Mouse (Mus musculus): ENCODE results near the gene Tenm2. TPM values are rescaled to one million over a fixed set of nuclear protein-coding genes. Genes with fewer than 3 reads are reported as not detected.
A peak's percentile ranks its signal among the peaks of the same experiment; 100 is the strongest.

Gene Tenm2
- polyA plus RNA-seq, 1 experiment from 2014 or later: 1.2 TPM

GRCm38 (mm10) chr11:37186132-37186531 is 49.6 kb downstream of the Tenm2 start:
- Histone ChIP-seq H3K27me3 (replicated peaks) (no peaks in the 10 kb centered on the region), H3K4me3 (no peak overlapping the region), H3K27ac (replicated peaks) (no peak overlapping the region), H3K4me2 (no peak overlapping the region), H3K36me3 (no peaks in the 10 kb centered on the region), H3K4me1 (no peaks in the 10 kb centered on the region), H3K9me3 (no peaks in the 10 kb centered on the region), H3K9ac (no peak overlapping the region)
- no peak for ATAC-seq (ENCODE audit: extremely low read depth, insufficient number of reproducible peaks, low FRiP score, low TSS enrichment)
- WGBS: 10% methylated on average over 3 of the region's 3 CpGs

- Histone ChIP-seq H3K4me2 (no peak overlapping the region), H3K9ac (no peak overlapping the region), H3K9me3 (no peaks in the 10 kb centered on the region), H3K4me1 (no peaks in the 10 kb centered on the region), H3K27ac (replicated peaks) (no peak overlapping the region), H3K27me3 (replicated peaks) (no peaks in the 10 kb centered on the region), H3K4me3 (no peak overlapping the region), H3K36me3 (no peaks in the 10 kb centered on the region)
- WGBS: 78% methylated on average over 6 of the region's 6 CpGs
- no peak for ATAC-seq (ENCODE audit: extremely low read depth, insufficient number of reproducible peaks, low FRiP score, low TSS enrichment)
Measured at GRCm38 (mm10) chr11:37177426-37177825, 58.3 kb downstream of the Tenm2 start.

GRCm38 (mm10) chr11:37153933-37154880 is 81.6 kb downstream of the Tenm2 start:
- Histone ChIP-seq H3K27me3 (replicated peaks) (no peaks in the 10 kb centered on the region), H3K27ac (replicated peaks) (no peak overlapping the region), H3K36me3 (no peaks in the 10 kb centered on the region), H3K4me3 (no peak overlapping the region), H3K9ac (no peak overlapping the region), H3K4me1 (no peaks in the 10 kb centered on the region), H3K9me3 (no peaks in the 10 kb centered on the region), H3K4me2 (no peak overlapping the region)
- WGBS: 53% methylated on average over 13 of the region's 13 CpGs
- no peak for ATAC-seq (ENCODE audit: extremely low read depth, insufficient number of reproducible peaks, low FRiP score, low TSS enrichment)

GRCm38 (mm10) chr11:37153382-37153781 is 82.4 kb downstream of the Tenm2 start:
- 72% methylated on average over 5 of the region's 5 CpGs for WGBS
- Histone ChIP-seq H3K27ac (replicated peaks) (no peak overlapping the region), H3K4me2 (no peak overlapping the region), H3K4me1 (no peaks in the 10 kb centered on the region), H3K36me3 (no peaks in the 10 kb centered on the region), H3K9ac (no peak overlapping the region), H3K9me3 (no peaks in the 10 kb centered on the region), H3K27me3 (replicated peaks) (no peaks in the 10 kb centered on the region), H3K4me3 (no peak overlapping the region)
- no peak for ATAC-seq (ENCODE audit: extremely low read depth, insufficient number of reproducible peaks, low FRiP score, low TSS enrichment)

- H3K27ac ChIP-seq (replicated peaks): no peak overlapping the region
- H3K4me2 ChIP-seq: no peak overlapping the region
- H3K9me3 ChIP-seq: no peaks in the 10 kb centered on the region
- ATAC-seq (ENCODE audit: extremely low read depth, insufficient number of reproducible peaks, low FRiP score, low TSS enrichment): no peak
- WGBS: 71% methylated on average over 1 of the region's 1 CpGs
- no peaks in the 10 kb centered on the region for H3K27me3 ChIP-seq (replicated peaks)
- no peak overlapping the region for H3K4me3 ChIP-seq
- H3K9ac ChIP-seq: no peak overlapping the region
- no peaks in the 10 kb centered on the region for H3K4me1 ChIP-seq
- no peaks in the 10 kb centered on the region for H3K36me3 ChIP-seq
Measured at GRCm38 (mm10) chr11:37150011-37150410, 85.8 kb downstream of the Tenm2 start.

GRCm38 (mm10) chr11:37143996-37144395 is 91.8 kb downstream of the Tenm2 start:
- Histone ChIP-seq H3K27ac (replicated peaks) (peak overlapping the region; percentile 70), H3K9ac (no peak overlapping the region), H3K36me3 (no peaks in the 10 kb centered on the region), H3K27me3 (replicated peaks) (no peaks in the 10 kb centered on the region), H3K4me1 (peaks cover 28% of the 10 kb centered on the region), H3K9me3 (no peaks in the 10 kb centered on the region), H3K4me3 (no peak overlapping the region), H3K4me2 (peak overlapping the region; percentile 49)
- WGBS: 10% methylated on average over 6 of the region's 6 CpGs
- peak; percentile 73; the same call in 1 of the 2 replicates for ATAC-seq (ENCODE audit: extremely low read depth, insufficient number of reproducible peaks, low FRiP score, low TSS enrichment)

- H3K4me3 ChIP-seq: no peak overlapping the region
- WGBS: 66% methylated on average over 2 of the region's 2 CpGs
- no peak; the same call in 1 of the 2 replicates for ATAC-seq (ENCODE audit: extremely low read depth, insufficient number of reproducible peaks, low FRiP score, low TSS enrichment)
- peak overlapping the region; percentile 49 for H3K4me2 ChIP-seq
- H3K9ac ChIP-seq: no peak overlapping the region
- peak overlapping the region; percentile 70 for H3K27ac ChIP-seq (replicated peaks)
- H3K36me3 ChIP-seq: no peaks in the 10 kb centered on the region
- H3K4me1 ChIP-seq: peaks cover 28% of the 10 kb centered on the region
- no peaks in the 10 kb centered on the region for H3K27me3 ChIP-seq (replicated peaks)
- no peaks in the 10 kb centered on the region for H3K9me3 ChIP-seq
Measured at GRCm38 (mm10) chr11:37143478-37143877, 92.3 kb downstream of the Tenm2 start.

- H3K27me3 ChIP-seq (replicated peaks): no peaks in the 10 kb centered on the region
- no peak overlapping the region for H3K9ac ChIP-seq
- H3K36me3 ChIP-seq: no peaks in the 10 kb centered on the region
- no peak overlapping the region for H3K27ac ChIP-seq (replicated peaks)
- H3K4me2 ChIP-seq: no peak overlapping the region
- 65% methylated on average over 2 of the region's 2 CpGs for WGBS
- no peaks in the 10 kb centered on the region for H3K9me3 ChIP-seq
- no peak overlapping the region for H3K4me3 ChIP-seq
- ATAC-seq (ENCODE audit: extremely low read depth, insufficient number of reproducible peaks, low FRiP score, low TSS enrichment): no peak
- no peaks in the 10 kb centered on the region for H3K4me1 ChIP-seq
Measured at GRCm38 (mm10) chr11:37128893-37129292, 106.9 kb downstream of the Tenm2 start.

GRCm38 (mm10) chr11:37118058-37118457 is 117.7 kb downstream of the Tenm2 start:
- no peak overlapping the region for H3K4me2 ChIP-seq
- no peak overlapping the region for H3K27ac ChIP-seq (replicated peaks)
- H3K9ac ChIP-seq: no peak overlapping the region
- H3K27me3 ChIP-seq (replicated peaks): no peaks in the 10 kb centered on the region
- H3K4me1 ChIP-seq: peaks cover 15% of the 10 kb centered on the region
- ATAC-seq (ENCODE audit: extremely low read depth, insufficient number of reproducible peaks, low FRiP score, low TSS enrichment): no peak
- no peaks in the 10 kb centered on the region for H3K36me3 ChIP-seq
- no peaks in the 10 kb centered on the region for H3K9me3 ChIP-seq
- no peak overlapping the region for H3K4me3 ChIP-seq

- no peaks in the 10 kb centered on the region for H3K36me3 ChIP-seq
- H3K4me2 ChIP-seq: no peak overlapping the region
- WGBS: 57% methylated on average over 4 of the region's 4 CpGs
- no peaks in the 10 kb centered on the region for H3K9me3 ChIP-seq
- no peak for ATAC-seq (ENCODE audit: extremely low read depth, insufficient number of reproducible peaks, low FRiP score, low TSS enrichment)
- H3K4me3 ChIP-seq: no peak overlapping the region
- peaks cover 15% of the 10 kb centered on the region for H3K4me1 ChIP-seq
- H3K9ac ChIP-seq: no peak overlapping the region
- H3K27me3 ChIP-seq (replicated peaks): no peaks in the 10 kb centered on the region
- H3K27ac ChIP-seq (replicated peaks): no peak overlapping the region
Measured at GRCm38 (mm10) chr11:37115188-37115587, 120.6 kb downstream of the Tenm2 start.

GRCm38 (mm10) chr11:37107069-37107468 is 128.7 kb downstream of the Tenm2 start:
- no peak overlapping the region for H3K27ac ChIP-seq (replicated peaks)
- ATAC-seq (ENCODE audit: extremely low read depth, insufficient number of reproducible peaks, low FRiP score, low TSS enrichment): no peak
- no peaks in the 10 kb centered on the region for H3K27me3 ChIP-seq (replicated peaks)
- H3K9me3 ChIP-seq: no peaks in the 10 kb centered on the region
- no peaks in the 10 kb centered on the region for H3K36me3 ChIP-seq
- 72% methylated on average over 2 of the region's 2 CpGs for WGBS
- H3K9ac ChIP-seq: no peak overlapping the region
- no peak overlapping the region for H3K4me3 ChIP-seq
- H3K4me1 ChIP-seq: no peaks in the 10 kb centered on the region
- no peak overlapping the region for H3K4me2 ChIP-seq

- no peaks in the 10 kb centered on the region for H3K4me1 ChIP-seq
- H3K9me3 ChIP-seq: no peaks in the 10 kb centered on the region
- no peaks in the 10 kb centered on the region for H3K36me3 ChIP-seq
- no peak overlapping the region for H3K4me3 ChIP-seq
- no peak for ATAC-seq (ENCODE audit: extremely low read depth, insufficient number of reproducible peaks, low FRiP score, low TSS enrichment)
- no peak overlapping the region for H3K27ac ChIP-seq (replicated peaks)
- H3K9ac ChIP-seq: no peak overlapping the region
- H3K4me2 ChIP-seq: no peak overlapping the region
- WGBS: 72% methylated on average over 5 of the region's 5 CpGs
- H3K27me3 ChIP-seq (replicated peaks): no peaks in the 10 kb centered on the region
Measured at GRCm38 (mm10) chr11:37079403-37079802, 156.4 kb downstream of the Tenm2 start.
